In the genomic region with DNA sequence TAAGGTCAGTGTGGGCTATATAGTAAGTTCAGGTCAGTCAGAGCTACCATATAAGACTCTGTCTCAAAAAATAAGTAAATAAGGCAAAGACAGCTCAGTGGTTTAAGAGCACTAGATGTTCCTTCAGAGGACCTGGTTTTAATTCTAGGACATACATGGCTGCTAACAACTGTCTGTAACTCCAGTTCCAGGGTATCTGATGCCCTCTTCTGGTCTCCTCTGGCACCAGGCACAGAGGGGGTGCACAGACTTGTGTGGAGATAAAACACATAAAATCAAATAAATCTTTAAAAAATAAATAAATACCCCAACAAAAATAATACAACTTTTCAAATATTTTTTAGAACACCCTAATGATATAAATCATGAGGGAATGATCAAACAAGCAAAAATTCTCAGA, we compare ENCODE assay signal across 19 mouse cellular contexts. TPM values are rescaled to one million over a fixed set of nuclear protein-coding genes. Genes with fewer than 3 reads are reported as not detected.
DNase-seq lines count a peak whose midpoint lies in the region; ATAC-seq and TF ChIP-seq lines count a peak whose summit lies in the region.
"Had no signal": no experiment of that assay in that cellular context is flagged by ENCODE, and none has a peak within 500 bp of the region (broad histone marks: within the 10 kb centered on the region; RNA-seq: fewer than 3 reads in every experiment).

No protein-coding gene starts in this region.

- peaks cover 14% of the 10 kb centered on the region for H3K4me1 ChIP-seq in kidney, adult 2 months (ENCODE audit: control insufficient read depth, insufficient read depth, low read length)
- 0 out of 2 replicates have a peak, but pooled peaks cover 6% of the 10 kb centered on the region for H3K4me1 ChIP-seq in kidney, embryonic 14.5 days (ENCODE audit: control insufficient read depth, insufficient read depth, low read length)
- H3K4me1 ChIP-seq in liver, postnatal 0 days (ENCODE audit: insufficient read depth): peaks cover 12% of the 10 kb centered on the region; the same call in 1 of the 2 replicates
- peaks cover 11% of the 10 kb centered on the region; the same call in 1 of the 2 replicates for H3K4me1 ChIP-seq in lung, postnatal 0 days (ENCODE audit: insufficient read depth, low read depth, low read length)

- no peaks in the 10 kb centered on the region for H3K36me3 ChIP-seq in kidney, adult 2 months (ENCODE audit: control insufficient read depth, insufficient read depth, low read length)
- no peaks in the 10 kb centered on the region for H3K36me3 ChIP-seq in kidney, embryonic 14.5 days (ENCODE audit: control insufficient read depth, insufficient read depth, low read length)
- no peaks in the 10 kb centered on the region for H3K36me3 ChIP-seq in liver, postnatal 0 days (replicated peaks; ENCODE audit: insufficient read depth, low read length)
- H3K36me3 ChIP-seq in lung, postnatal 0 days (ENCODE audit: insufficient read depth, low read length): no peaks in the 10 kb centered on the region
- H3K36me3 ChIP-seq: midbrain, embryonic 13.5 days; neural tube, embryonic 15.5 days had no signal

- TF ChIP-seq POLR2A in kidney, adult 2 months (IDR thresholded peaks at IDR 0.05; ENCODE audit: low read depth, low read length): no peak

- H3K27ac ChIP-seq in kidney, adult 2 months (ENCODE audit: insufficient read depth, low read depth, low read length): no peak overlapping the region
- H3K27ac ChIP-seq in kidney, embryonic 14.5 days (ENCODE audit: low read depth, low read length): no peak overlapping the region
- H3K27ac ChIP-seq in liver, postnatal 0 days (ENCODE audit: low read depth): no peak overlapping the region
- no peak overlapping the region for H3K27ac ChIP-seq in lung, postnatal 0 days (ENCODE audit: low read length)
- H3K27ac ChIP-seq: macrophage; midbrain, embryonic 13.5 days; neural tube, embryonic 15.5 days had no signal

- no peaks in the 10 kb centered on the region for H3K27me3 ChIP-seq in kidney, adult 2 months (replicated peaks; ENCODE audit: control insufficient read depth, insufficient read depth, low read length)
- no peaks in the 10 kb centered on the region for H3K27me3 ChIP-seq in kidney, embryonic 14.5 days (ENCODE audit: control insufficient read depth, insufficient read depth, low read length)
- no peaks in the 10 kb centered on the region for H3K27me3 ChIP-seq in liver, postnatal 0 days (ENCODE audit: insufficient read depth, low read length)
- no peaks in the 10 kb centered on the region for H3K27me3 ChIP-seq in lung, postnatal 0 days (replicated peaks; ENCODE audit: insufficient read depth, low read length)
- H3K27me3 ChIP-seq: midbrain, embryonic 13.5 days; neural tube, embryonic 15.5 days had no signal

- no peak overlapping the region for H3K4me3 ChIP-seq in kidney, adult 2 months (ENCODE audit: insufficient read depth, low read depth, low read length)
- no peak overlapping the region for H3K4me3 ChIP-seq in kidney, embryonic 14.5 days (ENCODE audit: low read length)
- H3K4me3 ChIP-seq in liver, postnatal 0 days (ENCODE audit: low read depth, low read length): peak overlapping the region; percentile 99
- H3K4me3 ChIP-seq in lung, postnatal 0 days (ENCODE audit: low read depth, low read length): no peak overlapping the region
- H3K4me3 ChIP-seq: midbrain, embryonic 13.5 days had no signal

- ATAC-seq in CD4-positive, CD25-positive, alpha-beta regulatory T cell, adult 4 months: no peak
- no peak for ATAC-seq in kidney, embryonic 14.5 days (ENCODE audit: low FRiP score, low TSS enrichment)
- no peak for ATAC-seq in liver, postnatal 0 days
- no peak for ATAC-seq in lung, postnatal 0 days
- ATAC-seq: forebrain, postnatal 0 days; inflammation-experienced regulatory T-cells, adult 6 months; midbrain, embryonic 13.5 days had no signal

- TF ChIP-seq CTCF in kidney, adult 2 months (conservative IDR thresholded peaks at IDR 0.05; ENCODE audit: insufficient read depth, insufficient read length, low read depth, low read length): peak; percentile 27; the same call in 1 of the 2 replicates
- TF ChIP-seq CTCF in liver, postnatal 0 days (IDR thresholded peaks at IDR 0.05; ENCODE audit: low read depth): peak; percentile 42
- no peak; the same call in 1 of the 2 replicates for TF ChIP-seq CTCF in lung, postnatal 0 days (IDR thresholded peaks at IDR 0.05)

- H3K4me2 ChIP-seq in kidney, embryonic 14.5 days (replicated peaks; ENCODE audit: low read depth, low read length): no peak overlapping the region
- H3K4me2 ChIP-seq in liver, postnatal 0 days (ENCODE audit: low read depth, low read length): peak overlapping the region; percentile 79; the same call in 1 of the 2 replicates
- no peak overlapping the region for H3K4me2 ChIP-seq in lung, postnatal 0 days (replicated peaks; ENCODE audit: low read depth, low read length)

- no peak for TF ChIP-seq EP300 in liver, postnatal 0 days (IDR thresholded peaks at IDR 0.05; ENCODE audit: low read depth)
- TF ChIP-seq EP300 in lung, postnatal 0 days (IDR thresholded peaks at IDR 0.05): no peak

- peak; percentile 42 for DNase-seq in CD4-positive, CD25-positive, alpha-beta regulatory T cell, adult 2 months (ENCODE audit: low read depth, low spot score)
- no peak for DNase-seq in kidney, adult 2 months
- peak; percentile 49 for DNase-seq in induced T-regulatory cell, adult 2 months (ENCODE audit: low read depth)
- DNase-seq in liver, postnatal 0 days: no peak
- DNase-seq in lung, postnatal 0 days (ENCODE audit: low spot score): no peak
- DNase-seq in embryo, embryonic 11 days: no peak
- DNase-seq: cerebellum, adult 11 months; cerebellum, postnatal 36 days; forebrain, postnatal 0 days; gastrocnemius, adult 2 months; heart, postnatal 4 days; thymus, postnatal 4 days had no signal

- no peak overlapping the region for H3K9ac ChIP-seq in kidney, embryonic 14.5 days (ENCODE audit: low read depth, low read length)
- no peak overlapping the region for H3K9ac ChIP-seq in liver, postnatal 0 days (replicated peaks)
- no peak overlapping the region for H3K9ac ChIP-seq in lung, postnatal 0 days (replicated peaks; ENCODE audit: low read depth)
- H3K9ac ChIP-seq: forebrain, postnatal 0 days; lung, embryonic 14.5 days; midbrain, embryonic 13.5 days; neural tube, embryonic 15.5 days had no signal

- H3K9me3 ChIP-seq in kidney, embryonic 14.5 days (ENCODE audit: control insufficient read depth, low read length): no peaks in the 10 kb centered on the region
- no peaks in the 10 kb centered on the region for H3K9me3 ChIP-seq in liver, postnatal 0 days (ENCODE audit: low read length)
- H3K9me3 ChIP-seq in lung, postnatal 0 days (ENCODE audit: low read length): no peaks in the 10 kb centered on the region
- H3K9me3 ChIP-seq: midbrain, embryonic 13.5 days; neural tube, embryonic 15.5 days had no signal

RNA-seq across cellular contexts. Expression of a gene that starts 2.4 kb away (rescaled TPM):
- polyA plus RNA-seq in CD4-positive, CD25-positive, alpha-beta regulatory T cell, adult 4 months (2017; shearing (Covaris generic)): 100 to 1,000 TPM; 268 to 348 TPM
- polyA plus RNA-seq in kidney, adult 2 months (2012; rRNA removed): 8.8 and 12.9 TPM in 2 replicates
- 9.9 and 13.2 TPM in 2 replicates for polyA plus RNA-seq in kidney, embryonic 14.5 days (2014; fragmentation: Nextera tagmentation; extraction: Ambion mirVana)
- polyA plus RNA-seq in liver, postnatal 0 days (2015; fragmentation: Nextera tagmentation; extraction: Ambion mirVana): 20.9 and 21.6 TPM in 2 replicates
- polyA plus RNA-seq in lung, postnatal 0 days (2015; fragmentation: Nextera tagmentation; extraction: Ambion mirVana): 31.4 and 42.0 TPM in 2 replicates

Comparison
In these comparisons a context has a peak if more than half of its experiments do, and no peak if none do; other contexts are left out.
1. DNase-seq: peak in CD4-positive, CD25-positive, alpha-beta regulatory T cell, adult 2 months (single experiment) and induced T-regulatory cell, adult 2 months (single experiment); none in kidney, adult 2 months (single experiment), liver, postnatal 0 days (single experiment), lung, postnatal 0 days (single experiment) and embryo, embryonic 11 days (single experiment).